Mouse (Mus musculus): ENCODE data around the gene Kifc1.

Gene Kifc1

GRCm38 (mm10) chr17:33842966-33843795, 47.3 kb downstream of the Kifc1 start, which contains the start of gene Cd320:
TSS of gene Cd320 (plus strand) at chr17:33843091.
- peak; percentile 95 for DNase-seq

- no peak for DNase-seq
Observed at GRCm38 (mm10) chr17:33829561-33829960, 60.9 kb downstream of the Kifc1 start.

- peak; percentile 88 to 96 for DNase-seq
Observed at GRCm38 (mm10) chr17:33828892-33829291, 61.6 kb downstream of the Kifc1 start.

- peak; percentile 80 to 82 for DNase-seq
Observed at GRCm38 (mm10) chr17:33826850-33827249, 63.6 kb downstream of the Kifc1 start.

All from kidney, postnatal 36 days (tissue).